Mouse (Mus musculus) cerebellum, adult 2 months (tissue): ENCODE measurements around the gene Dok5. TPM values are rescaled to one million over a fixed set of nuclear protein-coding genes. Genes with fewer than 3 reads are reported as not detected.

Source experiments
- DNase-seq, 2 experiments: peaks; one replicate each; pipeline ENCODE4 v3.0.0; 2021
- H3K27ac ChIP-seq: fragments of 200-500 bp; 2 replicates; pipeline ENCODE4 v1.5.1; 2012; ENCODE audit warnings: low read length, control low read depth, inconsistent platforms; ENCODE audit not compliant: insufficient read depth
- H3K27me3 ChIP-seq: fragments of 200-500 bp; 2 replicates; pipeline ENCODE4 v1.6.1; 2012; ENCODE audit warnings: inconsistent platforms, mild to moderate bottlenecking, low read length, moderate library complexity; ENCODE audit not compliant: control insufficient read depth, insufficient read depth
- H3K4me1 ChIP-seq: fragments of 200-500 bp; 2 replicates; pipeline ENCODE4 v1.6.1; 2011; ENCODE audit warnings: low read length; ENCODE audit not compliant: control insufficient read depth, insufficient read depth
- H3K4me3 ChIP-seq: fragments of 200-500 bp; replicated peaks from 2 replicates; pipeline ENCODE3; 2011; ENCODE audit warnings: mild to moderate bottlenecking, low read depth, low read length, control low read depth; ENCODE audit not compliant: insufficient read depth
- CTCF ChIP-seq: fragments of 200-500 bp; IDR thresholded peaks from 2 replicates; pipeline ENCODE4 v1.5.1; 2011; ENCODE audit warnings: low read depth, mild to moderate bottlenecking, control low read depth, low read length, moderate library complexity, borderline replicate concordance; ENCODE audit not compliant: insufficient read depth
- POLR2A ChIP-seq: fragments of 200-500 bp; IDR thresholded peaks from 2 replicates; pipeline ENCODE4 v1.6.1; 2011; ENCODE audit warnings: low read length, control low read depth, borderline replicate concordance; ENCODE audit not compliant: insufficient read depth
- WGBS: fragments of 180-500 bp; shearing (Covaris S2); methylation state at CpG from one replicate; pipeline ENCODE4 v1.1.7; 2018; 5-methylcytosine and 5-hydroxymethylcytosine counted together
- polyA plus RNA-seq: library from polyadenylated mRNA; depleted of rRNA; stranded (reverse); fragments of >200 nt; gene quantifications from 2 replicates; pipeline ENCODE4 v1.2.3, GENCODE M21; 2012

Gene Dok5
- polyA plus RNA-seq, 1 experiment: 18.6 TPM

DNA sequence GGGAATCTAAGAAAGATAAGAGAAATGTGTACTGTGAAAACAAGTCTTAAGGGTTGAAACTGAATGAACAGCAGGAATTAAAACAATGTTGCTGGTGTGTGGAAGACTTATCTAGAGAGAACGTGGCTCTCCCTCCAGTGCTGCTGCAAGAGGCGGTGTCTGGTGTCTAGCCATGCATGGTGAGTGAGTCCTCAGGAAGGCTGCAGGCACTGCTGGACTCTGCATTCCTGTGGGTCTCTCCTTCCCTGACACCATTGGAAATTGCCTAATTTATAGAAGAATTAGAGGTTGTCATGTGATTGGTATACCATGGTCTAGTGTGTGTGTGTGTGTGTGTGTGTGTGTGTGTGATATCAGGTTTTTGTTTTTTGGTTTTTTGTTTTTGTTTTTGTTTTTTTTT lies 1.9 kb upstream of the Dok5 start:
- TF ChIP-seq CTCF (no peak), POLR2A (no peak)
- H3K27me3 ChIP-seq: no peaks in the 10 kb centered on the region
- DNase-seq: no peak
- no peak overlapping the region for H3K4me3 ChIP-seq
- no peak overlapping the region for H3K27ac ChIP-seq
- no peaks in the 10 kb centered on the region for H3K4me1 ChIP-seq
- 59% methylated on average over 2 of the region's 2 CpGs for WGBS

DNA sequence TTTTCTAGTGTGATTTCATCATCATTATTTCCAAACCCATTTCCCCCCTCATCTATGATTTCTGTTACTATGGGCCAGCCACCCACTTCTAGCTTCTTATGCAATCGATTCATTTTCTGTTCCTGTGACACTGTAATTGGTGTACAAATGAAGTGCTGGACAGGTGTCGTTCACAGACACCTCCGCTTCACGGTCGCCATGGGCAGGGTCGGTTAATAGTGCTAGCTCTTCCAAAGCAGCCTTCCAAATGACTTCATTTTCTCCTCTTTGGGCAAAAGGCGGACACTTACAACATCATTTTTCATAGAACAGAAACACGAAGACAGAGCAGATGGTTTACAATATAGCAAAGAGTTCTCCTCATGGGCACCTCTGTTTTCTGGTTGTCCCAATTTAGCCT lies 1.5 kb upstream of the Dok5 start:
- Histone ChIP-seq H3K4me3 (no peak overlapping the region), H3K27me3 (no peaks in the 10 kb centered on the region), H3K4me1 (no peaks in the 10 kb centered on the region), H3K27ac (no peak overlapping the region)
- TF ChIP-seq CTCF: no peak
- no peak for TF ChIP-seq POLR2A
- no peak for DNase-seq
- WGBS: 89% methylated on average over 8 of the region's 8 CpGs

DNA sequence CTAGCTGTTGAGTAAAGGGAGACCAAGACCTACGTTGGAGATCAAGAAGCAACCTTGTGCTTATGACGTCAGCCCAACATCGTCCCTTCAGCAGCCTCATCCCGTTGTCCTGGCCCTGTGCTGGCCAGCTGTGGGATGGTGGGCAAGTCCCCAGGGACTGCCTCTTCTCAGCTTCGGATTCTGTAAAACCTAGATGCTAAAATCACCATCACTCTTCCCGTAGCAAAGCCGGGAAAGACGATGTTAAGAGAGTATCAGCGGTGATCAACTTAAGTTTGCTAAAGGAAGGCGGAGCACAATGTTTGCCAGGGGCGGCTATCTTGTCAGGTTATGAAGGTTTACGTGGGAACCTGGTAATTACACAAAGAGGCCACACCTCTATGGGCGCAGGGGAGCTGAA lies 826 bp upstream of the Dok5 start:
- Histone ChIP-seq H3K4me1 (no peaks in the 10 kb centered on the region), H3K27ac (no peak overlapping the region), H3K4me3 (no peak overlapping the region), H3K27me3 (no peaks in the 10 kb centered on the region)
- no peak for DNase-seq
- TF ChIP-seq CTCF (no peak), POLR2A (no peak)
- 78% methylated on average over 13 of the region's 13 CpGs for WGBS

DNA sequence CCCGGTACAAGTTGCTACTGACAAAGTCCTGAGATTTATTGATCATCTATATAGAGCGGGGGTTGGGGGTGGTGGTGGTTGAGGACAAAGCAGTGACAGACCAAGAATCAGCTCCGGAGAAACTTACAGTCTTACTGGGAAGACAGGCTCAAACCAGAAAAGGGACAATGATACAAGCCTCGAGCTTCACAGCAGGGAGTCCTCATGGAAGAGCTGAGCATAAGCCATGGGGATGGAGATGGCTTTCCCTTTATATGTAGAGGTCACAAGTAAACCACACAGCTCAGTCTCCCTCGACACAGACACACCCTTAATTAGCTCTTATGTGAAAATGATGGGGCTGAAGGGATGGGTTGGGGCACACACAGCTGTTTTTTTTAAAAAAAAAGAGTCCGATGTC lies 402 bp upstream of the Dok5 start:
- WGBS: 28% methylated on average over 6 of the region's 6 CpGs
- TF ChIP-seq CTCF (no peak), POLR2A (no peak)
- H3K4me1 ChIP-seq: no peaks in the 10 kb centered on the region
- H3K4me3 ChIP-seq: peak overlapping the region; percentile 92
- no peaks in the 10 kb centered on the region for H3K27me3 ChIP-seq
- DNase-seq: peak in 1 of 2 experiments; percentile 38
- H3K27ac ChIP-seq: no peak overlapping the region

DNA sequence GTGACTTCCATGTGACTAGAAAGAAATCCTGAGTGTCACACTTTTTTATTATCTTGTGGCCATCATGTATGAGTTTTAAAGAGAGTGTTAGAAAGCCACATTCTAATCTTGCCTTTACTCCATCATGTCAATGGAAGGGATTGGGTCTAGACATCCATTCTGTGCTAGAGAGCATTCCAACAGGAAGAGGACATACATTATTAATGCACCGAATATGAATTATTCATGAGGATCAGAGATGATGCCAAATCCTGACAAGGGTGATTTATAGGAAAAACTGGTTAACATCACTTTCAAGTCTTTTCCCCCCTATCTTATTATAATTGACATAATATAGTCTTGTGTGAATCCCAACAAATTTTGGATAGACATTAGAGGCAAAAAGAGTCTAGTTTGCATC lies 2.1 kb downstream of the Dok5 start:
- TF ChIP-seq POLR2A (no peak), CTCF (no peak)
- H3K27me3 ChIP-seq: no peaks in the 10 kb centered on the region
- 48% methylated on average over 1 of the region's 1 CpGs for WGBS
- no peak for DNase-seq
- H3K27ac ChIP-seq: no peak overlapping the region
- H3K4me3 ChIP-seq: no peak overlapping the region
- no peaks in the 10 kb centered on the region for H3K4me1 ChIP-seq

DNA sequence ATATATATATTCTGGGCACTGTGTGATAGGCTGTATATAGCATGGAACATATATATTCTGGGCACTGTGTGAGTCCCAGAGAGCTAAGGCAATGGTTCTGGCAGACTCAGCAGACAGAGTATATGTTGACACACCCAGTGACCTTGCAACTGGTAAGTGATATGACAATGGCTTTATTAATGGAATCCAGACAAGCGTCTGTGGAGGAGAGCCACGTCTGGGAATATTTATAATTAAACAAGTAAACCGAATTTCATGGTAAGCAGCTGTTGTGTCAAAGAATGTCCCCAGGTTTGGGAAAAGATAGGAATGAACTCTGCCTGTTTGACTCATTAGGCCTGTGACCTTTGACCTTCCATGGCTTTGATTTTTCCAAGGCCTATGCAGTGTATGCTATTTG lies 2.8 kb downstream of the Dok5 start:
- WGBS: 87% methylated on average over 3 of the region's 3 CpGs
- Histone ChIP-seq H3K27me3 (no peaks in the 10 kb centered on the region), H3K4me3 (no peak overlapping the region), H3K27ac (no peak overlapping the region), H3K4me1 (no peaks in the 10 kb centered on the region)
- no peak for TF ChIP-seq CTCF
- TF ChIP-seq POLR2A: no peak
- no peak for DNase-seq

DNA sequence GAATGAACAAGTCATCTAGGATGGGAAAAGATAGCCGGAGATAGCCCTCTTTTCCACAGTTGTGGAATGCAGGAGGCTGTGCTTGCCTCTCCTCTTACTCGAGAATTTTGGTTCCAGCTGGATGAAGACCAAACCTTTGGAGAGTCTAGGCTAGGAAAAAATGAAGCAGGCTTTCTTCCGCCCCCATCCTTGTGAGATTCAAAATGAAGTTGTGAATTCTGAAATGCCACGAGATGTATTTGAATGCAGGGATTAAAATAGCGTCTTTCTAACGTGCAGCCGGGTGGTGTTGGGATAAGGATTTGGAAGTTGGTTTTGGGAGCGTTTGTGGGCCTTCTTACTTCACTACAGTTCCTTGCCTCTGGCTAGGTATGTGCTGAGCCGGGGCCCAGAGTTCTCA lies 6.8 kb downstream of the Dok5 start:
- 87% methylated on average over 9 of the region's 9 CpGs for WGBS
- no peak for DNase-seq
- H3K27me3 ChIP-seq: no peaks in the 10 kb centered on the region

DNA sequence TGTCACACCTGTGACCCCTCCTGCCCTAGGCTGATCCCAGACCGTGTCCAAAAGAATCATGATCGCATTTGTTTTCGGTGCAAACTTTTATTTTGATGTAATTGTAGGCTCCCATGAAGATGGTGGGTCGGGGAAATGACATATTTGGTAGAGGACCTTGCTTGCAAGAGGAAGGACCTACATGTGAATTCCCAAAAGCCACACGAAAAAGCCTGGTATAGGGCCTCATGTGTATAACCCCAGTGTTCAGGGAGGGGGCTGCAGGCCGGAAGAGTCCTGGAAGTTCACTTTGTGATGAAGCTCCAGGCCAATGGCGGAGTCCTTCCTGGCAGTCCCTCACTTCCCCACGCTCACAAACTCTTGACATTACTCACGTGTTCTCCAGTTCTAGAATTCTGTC lies 7.3 kb downstream of the Dok5 start:
- no peak for DNase-seq
- H3K27me3 ChIP-seq: no peaks in the 10 kb centered on the region
- H3K4me3 ChIP-seq: no peak overlapping the region
- H3K27ac ChIP-seq: no peak overlapping the region
- no peaks in the 10 kb centered on the region for H3K4me1 ChIP-seq
- 94% methylated on average over 9 of the region's 9 CpGs for WGBS
- TF ChIP-seq POLR2A (no peak), CTCF (no peak)

More for the DNA sequence above, 6.8 kb downstream of the Dok5 start:
- Histone ChIP-seq H3K4me1 (no peaks in the 10 kb centered on the region), H3K27ac (no peak overlapping the region), H3K4me3 (no peak overlapping the region)
- TF ChIP-seq CTCF: no peak
- no peak for TF ChIP-seq POLR2A
